Mouse (Mus musculus): ENCODE measurements around the gene Celsr2. TPM values are rescaled to one million over a fixed set of nuclear protein-coding genes. Genes with fewer than 3 reads are reported as not detected.
A peak's percentile ranks its signal among the peaks of the same experiment; 100 is the strongest.

Gene Celsr2
- polyA plus RNA-seq, 1 experiment = not detected

GRCm38 (mm10) chr3:108445366-108445705 lies 30.0 kb upstream of the Celsr2 start:
- Histone ChIP-seq H3K79me3 (ENCODE audit: low read depth) (peaks cover 45% of the 10 kb centered on the region), H3K4me3 (ENCODE audit: insufficient read depth, poor library complexity, severe bottlenecking) (peak overlapping the region; percentile 90), H3ac (ENCODE audit: control insufficient read depth, insufficient read length, low read depth) (peak overlapping the region; percentile 74), H3K36me3 (ENCODE audit: control insufficient read depth, insufficient read depth) (peaks cover 20% of the 10 kb centered on the region), H3K79me2 (ENCODE audit: control insufficient read depth, insufficient read depth) (peaks cover 47% of the 10 kb centered on the region), H3K27me3 (ENCODE audit: control insufficient read depth, insufficient read depth, insufficient read length) (peaks cover 6% of the 10 kb centered on the region)
- TF ChIP-seq CTCF (IDR thresholded peaks at IDR 0.05; ENCODE audit: control insufficient read depth, insufficient read depth, insufficient read length) (no peak), FOSL1 (IDR thresholded peaks at IDR 0.05; ENCODE audit: insufficient read depth, low read length, poor library complexity, severe bottlenecking) (no peak), MAX (IDR thresholded peaks at IDR 0.05) (no peak), CEBPB (IDR thresholded peaks at IDR 0.05; ENCODE audit: low read depth) (no peak), MYOD1 (IDR thresholded peaks at IDR 0.05; ENCODE audit: control insufficient read depth, insufficient read length, low read depth) (no peak), USF1 (IDR thresholded peaks at IDR 0.05; ENCODE audit: low read depth) (no peak), MYOG (IDR thresholded peaks at IDR 0.05; ENCODE audit: control insufficient read depth, extremely low read depth, insufficient read length) (no peak)

GRCm38 (mm10) chr3:108444698-108445365 lies 29.5 kb upstream of the Celsr2 start, which contains the start of gene Sars:
Gene Sars, minus strand, starts transcription at chr3:108445209.
- Histone ChIP-seq H3K79me3 (ENCODE audit: low read depth) (peaks cover 50% of the 10 kb centered on the region), H3K27me3 (ENCODE audit: control insufficient read depth, insufficient read depth, insufficient read length) (peaks cover 2% of the 10 kb centered on the region), H3K36me3 (ENCODE audit: control insufficient read depth, insufficient read depth) (peaks cover 21% of the 10 kb centered on the region), H3ac (ENCODE audit: control insufficient read depth, insufficient read length, low read depth) (peak within 1 kb of the TSS; percentile 75), H3K79me2 (ENCODE audit: control insufficient read depth, insufficient read depth) (peaks cover 52% of the 10 kb centered on the region), H3K4me3 (ENCODE audit: insufficient read depth, poor library complexity, severe bottlenecking) (peak within 1 kb of the TSS; percentile 90)
- TF ChIP-seq MAX (IDR thresholded peaks at IDR 0.05) (peak; percentile 39), CTCF (IDR thresholded peaks at IDR 0.05; ENCODE audit: control insufficient read depth, insufficient read depth, insufficient read length) (no peak)

- peaks cover 60% of the 10 kb centered on the region for H3K79me2 ChIP-seq (ENCODE audit: control insufficient read depth, insufficient read depth)
- peak overlapping the region; percentile 75 for H3ac ChIP-seq (ENCODE audit: control insufficient read depth, insufficient read length, low read depth)
- H3K79me3 ChIP-seq (ENCODE audit: low read depth) = peaks cover 58% of the 10 kb centered on the region
- peak overlapping the region; percentile 90 for H3K4me3 ChIP-seq (ENCODE audit: insufficient read depth, poor library complexity, severe bottlenecking)
- no peaks in the 10 kb centered on the region for H3K27me3 ChIP-seq (ENCODE audit: control insufficient read depth, insufficient read depth, insufficient read length)
- no peak for TF ChIP-seq FOSL1 (IDR thresholded peaks at IDR 0.05; ENCODE audit: insufficient read depth, low read length, poor library complexity, severe bottlenecking)
- peak; percentile 97 for TF ChIP-seq USF1 (IDR thresholded peaks at IDR 0.05; ENCODE audit: low read depth)
- peak; percentile 98 for TF ChIP-seq CEBPB (IDR thresholded peaks at IDR 0.05; ENCODE audit: low read depth)
- no peak for TF ChIP-seq MYOG (IDR thresholded peaks at IDR 0.05; ENCODE audit: control insufficient read depth, extremely low read depth, insufficient read length)
- peaks cover 24% of the 10 kb centered on the region for H3K36me3 ChIP-seq (ENCODE audit: control insufficient read depth, insufficient read depth)
These were observed 28.7 kb upstream of the Celsr2 start for GRCm38 (mm10) chr3:108444029-108444428.

- Histone ChIP-seq H3K79me2 (ENCODE audit: control insufficient read depth, insufficient read depth) (peaks cover 55% of the 10 kb centered on the region), H3K27me3 (ENCODE audit: control insufficient read depth, insufficient read depth, insufficient read length) (no peaks in the 10 kb centered on the region), H3K36me3 (ENCODE audit: control insufficient read depth, insufficient read depth) (peaks cover 81% of the 10 kb centered on the region), H3K4me3 (ENCODE audit: insufficient read depth, poor library complexity, severe bottlenecking) (no peak overlapping the region), H3ac (ENCODE audit: control insufficient read depth, insufficient read length, low read depth) (no peak overlapping the region), H3K79me3 (ENCODE audit: low read depth) (peaks cover 43% of the 10 kb centered on the region)
- TF ChIP-seq MYOD1 (IDR thresholded peaks at IDR 0.05; ENCODE audit: control insufficient read depth, insufficient read length, low read depth) (no peak), MYOG (IDR thresholded peaks at IDR 0.05; ENCODE audit: control insufficient read depth, extremely low read depth, insufficient read length) (no peak), CEBPB (IDR thresholded peaks at IDR 0.05; ENCODE audit: low read depth) (no peak), USF1 (IDR thresholded peaks at IDR 0.05; ENCODE audit: low read depth) (no peak), FOSL1 (IDR thresholded peaks at IDR 0.05; ENCODE audit: insufficient read depth, low read length, poor library complexity, severe bottlenecking) (no peak), CTCF (IDR thresholded peaks at IDR 0.05; ENCODE audit: control insufficient read depth, insufficient read depth, insufficient read length) (no peak), MAX (IDR thresholded peaks at IDR 0.05) (no peak)
These were observed 21.0 kb upstream of the Celsr2 start for GRCm38 (mm10) chr3:108436380-108436714.

GRCm38 (mm10) chr3:108435701-108436379 lies 20.5 kb upstream of the Celsr2 start:
- no peaks in the 10 kb centered on the region for H3K27me3 ChIP-seq (ENCODE audit: control insufficient read depth, insufficient read depth, insufficient read length)
- peaks cover 81% of the 10 kb centered on the region for H3K36me3 ChIP-seq (ENCODE audit: control insufficient read depth, insufficient read depth)
- TF ChIP-seq MYOD1 (IDR thresholded peaks at IDR 0.05; ENCODE audit: control insufficient read depth, insufficient read length, low read depth) (no peak), CTCF (IDR thresholded peaks at IDR 0.05; ENCODE audit: control insufficient read depth, insufficient read depth, insufficient read length) (no peak), FOSL1 (IDR thresholded peaks at IDR 0.05; ENCODE audit: insufficient read depth, low read length, poor library complexity, severe bottlenecking) (no peak), MYOG (IDR thresholded peaks at IDR 0.05; ENCODE audit: control insufficient read depth, extremely low read depth, insufficient read length) (no peak)

More at GRCm38 (mm10) chr3:108435701-108436379, 20.5 kb upstream of the Celsr2 start:
- Histone ChIP-seq H3K79me3 (ENCODE audit: low read depth) (peaks cover 38% of the 10 kb centered on the region), H3K79me2 (ENCODE audit: control insufficient read depth, insufficient read depth) (peaks cover 49% of the 10 kb centered on the region), H3K4me3 (ENCODE audit: insufficient read depth, poor library complexity, severe bottlenecking) (no peak overlapping the region), H3ac (ENCODE audit: control insufficient read depth, insufficient read length, low read depth) (no peak overlapping the region)
